Mouse (Mus musculus): Measurements from ENCODE around the gene Eml4. TPM values are rescaled to one million over a fixed set of nuclear protein-coding genes. Genes with fewer than 3 reads are reported as not detected.

The Eml4 gene
- polyA plus RNA-seq, 1 experiment from 2014 or later = 38.9 TPM

DNA sequence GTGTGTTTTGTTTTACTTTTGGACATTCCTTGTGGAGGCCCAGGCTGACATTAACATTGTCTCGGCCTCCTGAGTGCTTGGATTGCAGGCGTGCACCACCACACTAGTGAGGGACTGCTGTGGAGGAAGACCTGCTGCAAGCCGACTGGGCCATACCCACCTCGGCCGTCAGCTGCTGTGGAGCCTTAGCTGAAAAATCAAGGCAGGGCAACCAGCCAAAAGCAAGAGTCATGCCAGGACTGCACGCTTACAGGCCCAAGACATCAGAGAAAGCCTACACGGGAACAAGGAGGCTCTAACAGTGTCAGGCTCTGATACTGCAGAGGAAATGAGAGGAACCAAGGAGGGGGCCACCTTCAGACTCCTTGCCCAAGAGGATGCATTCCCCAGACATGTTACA, 130.8 kb downstream of the Eml4 start:
- no peaks in the 10 kb centered on the region for H3K9me3 ChIP-seq (ENCODE audit: control insufficient read depth, low read length)
- H3K27me3 ChIP-seq (ENCODE audit: control insufficient read depth, insufficient read depth, low read length) = no peaks in the 10 kb centered on the region
- no peak for ATAC-seq (ENCODE audit: low FRiP score, low TSS enrichment)
- WGBS = 90% methylated on average over 7 of the region's 7 CpGs
- peaks cover 50% of the 10 kb centered on the region for H3K36me3 ChIP-seq (ENCODE audit: control insufficient read depth, insufficient read depth, low read length)
- no peak overlapping the region for H3K4me3 ChIP-seq (replicated peaks; ENCODE audit: low read depth, low read length)
- H3K4me1 ChIP-seq (ENCODE audit: control insufficient read depth, insufficient read depth, low read length) = no peaks in the 10 kb centered on the region
- no peak for DNase-seq
- no peak overlapping the region for H3K4me2 ChIP-seq (ENCODE audit: low read length)
- no peak overlapping the region for H3K27ac ChIP-seq (replicated peaks; ENCODE audit: low read depth, low read length)
- H3K9ac ChIP-seq (replicated peaks; ENCODE audit: low read length) = no peak overlapping the region

DNA sequence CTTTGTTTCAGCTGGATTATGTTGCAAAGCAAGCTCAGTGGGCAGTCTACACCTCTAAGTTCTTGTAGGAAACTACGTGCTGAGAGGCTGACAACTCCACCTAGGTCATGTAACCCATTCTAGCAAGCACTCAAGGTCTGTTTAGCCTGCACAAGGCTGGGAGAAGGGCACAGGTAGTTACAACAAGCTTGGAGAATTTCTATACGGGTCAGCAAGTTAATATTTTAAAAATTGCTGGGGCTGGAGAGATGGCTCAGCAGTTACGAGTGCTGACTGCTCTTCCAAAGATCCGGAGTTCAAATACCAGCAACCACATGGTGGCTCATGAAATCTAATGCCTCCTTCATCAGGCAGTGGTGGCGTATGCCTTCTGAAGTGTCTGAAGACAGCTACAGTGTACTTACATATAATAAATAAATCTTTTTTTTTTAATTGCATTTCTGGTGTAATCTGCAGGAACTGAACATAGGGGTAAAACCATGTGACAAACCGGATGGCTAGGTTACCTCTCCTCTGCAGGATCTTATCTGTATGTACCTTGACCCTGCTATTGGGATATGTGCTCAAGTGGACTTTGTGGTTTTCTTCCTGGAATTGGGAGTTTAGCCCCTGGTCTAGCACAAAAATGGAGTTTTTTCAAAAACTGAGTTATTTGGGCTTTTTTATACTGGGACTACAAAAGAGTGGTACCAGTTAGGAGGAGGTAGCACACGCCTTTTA, 132.2 kb downstream of the Eml4 start:
- Histone ChIP-seq H3K9ac (replicated peaks; ENCODE audit: low read length) (no peak overlapping the region), H3K36me3 (ENCODE audit: control insufficient read depth, insufficient read depth, low read length) (peaks cover 36% of the 10 kb centered on the region), H3K4me3 (replicated peaks; ENCODE audit: low read depth, low read length) (no peak overlapping the region), H3K4me1 (ENCODE audit: control insufficient read depth, insufficient read depth, low read length) (no peaks in the 10 kb centered on the region), H3K27me3 (ENCODE audit: control insufficient read depth, insufficient read depth, low read length) (no peaks in the 10 kb centered on the region), H3K27ac (replicated peaks; ENCODE audit: low read depth, low read length) (no peak overlapping the region), H3K4me2 (ENCODE audit: low read length) (no peak overlapping the region), H3K9me3 (ENCODE audit: control insufficient read depth, low read length) (no peaks in the 10 kb centered on the region)
- no peak for DNase-seq
- WGBS = 94% methylated on average over 7 of the region's 7 CpGs
- no peak for ATAC-seq (ENCODE audit: low FRiP score, low TSS enrichment)

DNA sequence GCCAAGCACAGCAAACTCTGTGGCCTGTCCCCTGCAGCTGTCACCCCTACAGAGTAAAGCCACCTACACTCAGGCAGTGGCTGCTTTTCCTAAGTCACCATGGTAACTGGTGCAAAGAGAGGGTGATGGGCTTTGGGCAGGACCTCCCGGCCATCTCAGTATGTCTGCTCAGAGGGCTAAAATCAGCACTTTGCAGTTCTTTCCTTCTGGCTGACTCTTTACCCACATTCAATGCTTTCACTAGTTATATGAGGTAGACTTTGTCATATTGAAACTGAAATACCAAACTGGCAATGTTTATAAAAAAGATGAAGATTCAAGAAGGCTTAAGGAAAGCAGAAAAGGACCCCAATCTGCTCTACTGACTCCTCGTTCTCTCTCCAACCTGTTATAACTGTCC, 133.1 kb downstream of the Eml4 start:
- Histone ChIP-seq H3K27me3 (ENCODE audit: control insufficient read depth, insufficient read depth, low read length) (no peaks in the 10 kb centered on the region), H3K4me2 (ENCODE audit: low read length) (no peak overlapping the region), H3K27ac (replicated peaks; ENCODE audit: low read depth, low read length) (no peak overlapping the region), H3K4me3 (replicated peaks; ENCODE audit: low read depth, low read length) (no peak overlapping the region), H3K4me1 (ENCODE audit: control insufficient read depth, insufficient read depth, low read length) (no peaks in the 10 kb centered on the region), H3K9me3 (ENCODE audit: control insufficient read depth, low read length) (no peaks in the 10 kb centered on the region), H3K36me3 (ENCODE audit: control insufficient read depth, insufficient read depth, low read length) (peaks cover 28% of the 10 kb centered on the region), H3K9ac (replicated peaks; ENCODE audit: low read length) (no peak overlapping the region)
- ATAC-seq (ENCODE audit: low FRiP score, low TSS enrichment) (no peak), DNase-seq (no peak)
- 71% methylated on average over 2 of the region's 2 CpGs for WGBS

DNA sequence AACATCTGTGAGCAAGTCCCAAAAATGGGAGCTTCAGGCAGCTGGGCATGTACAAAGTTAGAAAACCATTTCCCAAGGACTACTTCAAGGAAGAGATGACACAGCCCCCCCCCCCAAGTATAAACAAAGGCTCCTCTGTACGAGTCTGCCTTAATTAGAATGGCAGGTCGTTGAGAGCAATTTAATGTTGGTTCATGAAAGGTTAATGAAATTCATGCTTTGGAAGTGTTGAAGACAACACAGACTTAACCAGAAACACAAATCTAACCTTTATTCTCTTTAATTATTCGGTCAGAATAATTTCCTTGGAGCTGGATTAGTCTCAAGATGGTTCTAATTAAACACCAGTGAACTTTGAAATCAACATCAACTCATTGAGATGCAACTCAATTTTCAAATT, 137.0 kb downstream of the Eml4 start:
- Histone ChIP-seq H3K9me3 (ENCODE audit: control insufficient read depth, low read length) (no peaks in the 10 kb centered on the region), H3K27me3 (ENCODE audit: control insufficient read depth, insufficient read depth, low read length) (no peaks in the 10 kb centered on the region), H3K4me1 (ENCODE audit: control insufficient read depth, insufficient read depth, low read length) (no peaks in the 10 kb centered on the region), H3K9ac (replicated peaks; ENCODE audit: low read length) (no peak overlapping the region), H3K4me3 (replicated peaks; ENCODE audit: low read depth, low read length) (no peak overlapping the region), H3K4me2 (ENCODE audit: low read length) (no peak overlapping the region), H3K27ac (replicated peaks; ENCODE audit: low read depth, low read length) (no peak overlapping the region), H3K36me3 (ENCODE audit: control insufficient read depth, insufficient read depth, low read length) (no peaks in the 10 kb centered on the region)
- 56% methylated on average over 3 of the region's 3 CpGs for WGBS
- peak; percentile 6 for DNase-seq
- no peak for ATAC-seq (ENCODE audit: low FRiP score, low TSS enrichment)

DNA sequence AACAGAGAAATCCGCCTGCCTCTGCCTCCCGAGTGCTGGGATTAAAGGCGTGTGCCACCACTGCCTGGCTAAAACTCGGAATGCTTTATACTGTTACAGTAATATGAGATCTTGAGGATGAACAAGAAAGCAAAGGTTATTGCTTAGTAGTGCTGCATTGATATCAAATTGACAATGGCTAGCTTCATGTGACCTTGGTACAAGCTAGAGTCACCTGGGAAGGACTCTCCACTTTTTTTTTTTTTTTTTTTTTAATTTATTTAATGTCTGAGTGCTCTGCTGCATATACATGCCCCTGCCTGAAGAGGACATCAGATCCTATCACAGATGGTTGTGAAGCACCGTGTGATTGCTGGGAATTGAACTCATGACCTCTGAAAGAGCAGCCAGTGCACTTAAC, 148.2 kb downstream of the Eml4 start:
- Histone ChIP-seq H3K27ac (replicated peaks; ENCODE audit: low read depth, low read length) (no peak overlapping the region), H3K4me1 (ENCODE audit: control insufficient read depth, insufficient read depth, low read length) (no peaks in the 10 kb centered on the region), H3K9ac (replicated peaks; ENCODE audit: low read length) (no peak overlapping the region), H3K4me3 (replicated peaks; ENCODE audit: low read depth, low read length) (no peak overlapping the region), H3K4me2 (ENCODE audit: low read length) (no peak overlapping the region), H3K36me3 (ENCODE audit: control insufficient read depth, insufficient read depth, low read length) (peaks cover 48% of the 10 kb centered on the region), H3K27me3 (ENCODE audit: control insufficient read depth, insufficient read depth, low read length) (no peaks in the 10 kb centered on the region), H3K9me3 (ENCODE audit: control insufficient read depth, low read length) (peaks cover 4% of the 10 kb centered on the region; the same call in 1 of the 2 replicates)
- 99% methylated on average over 5 of the region's 5 CpGs for WGBS
- DNase-seq (no peak), ATAC-seq (ENCODE audit: low FRiP score, low TSS enrichment) (no peak)

DNA sequence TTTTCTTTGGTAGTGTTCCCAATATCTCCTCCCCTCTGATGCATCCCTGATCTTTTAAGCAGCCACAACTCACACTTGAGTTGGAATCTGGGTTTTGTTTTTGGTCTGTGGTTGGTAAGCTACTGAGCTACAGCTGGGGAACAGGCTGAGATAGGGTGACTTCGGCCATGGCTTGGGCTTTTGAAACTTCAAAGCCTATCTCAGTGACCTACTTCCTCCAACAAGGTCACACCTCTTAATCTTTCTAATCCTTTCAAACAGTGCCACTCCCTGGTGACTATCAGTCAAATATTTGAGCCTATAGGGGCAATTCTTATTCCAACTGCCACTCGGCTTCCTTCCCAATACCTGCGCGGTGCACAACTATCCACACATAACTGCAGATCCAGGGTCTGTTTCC, 149.0 kb downstream of the Eml4 start:
- peaks cover 50% of the 10 kb centered on the region for H3K36me3 ChIP-seq (ENCODE audit: control insufficient read depth, insufficient read depth, low read length)
- H3K27ac ChIP-seq (replicated peaks; ENCODE audit: low read depth, low read length) = no peak overlapping the region
- no peak overlapping the region for H3K4me2 ChIP-seq (ENCODE audit: low read length)
- no peaks in the 10 kb centered on the region for H3K27me3 ChIP-seq (ENCODE audit: control insufficient read depth, insufficient read depth, low read length)
- DNase-seq (no peak), ATAC-seq (ENCODE audit: low FRiP score, low TSS enrichment) (no peak)
- no peak overlapping the region for H3K4me3 ChIP-seq (replicated peaks; ENCODE audit: low read depth, low read length)
- peaks cover 4% of the 10 kb centered on the region; the same call in 1 of the 2 replicates for H3K9me3 ChIP-seq (ENCODE audit: control insufficient read depth, low read length)
- no peaks in the 10 kb centered on the region for H3K4me1 ChIP-seq (ENCODE audit: control insufficient read depth, insufficient read depth, low read length)
- WGBS = 91% methylated on average over 4 of the region's 4 CpGs
- H3K9ac ChIP-seq (replicated peaks; ENCODE audit: low read length) = no peak overlapping the region

DNA sequence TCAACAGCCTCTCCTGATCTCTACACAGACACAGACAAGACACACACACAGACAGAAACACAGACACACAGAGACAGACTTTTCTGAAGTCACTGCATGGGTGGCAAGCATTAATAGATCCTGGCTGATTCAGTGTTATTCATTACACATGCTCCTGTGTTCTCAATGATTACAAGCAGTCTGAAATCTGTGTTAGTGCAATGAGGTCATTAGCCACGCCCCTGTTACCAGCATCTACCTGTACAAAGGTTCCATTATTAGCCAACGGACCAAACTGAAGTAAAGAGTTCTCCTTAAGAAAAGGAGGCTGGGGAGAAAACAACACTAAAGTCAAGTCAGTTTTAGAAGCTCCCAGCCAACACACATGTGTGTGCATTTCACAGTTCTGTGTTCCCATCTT, 153.0 kb downstream of the Eml4 start:
- Histone ChIP-seq H3K9ac (replicated peaks; ENCODE audit: low read length) (no peak overlapping the region), H3K4me2 (ENCODE audit: low read length) (no peak overlapping the region), H3K4me3 (replicated peaks; ENCODE audit: low read depth, low read length) (no peak overlapping the region), H3K9me3 (ENCODE audit: control insufficient read depth, low read length) (no peaks in the 10 kb centered on the region), H3K27ac (replicated peaks; ENCODE audit: low read depth, low read length) (no peak overlapping the region), H3K36me3 (ENCODE audit: control insufficient read depth, insufficient read depth, low read length) (peaks cover 33% of the 10 kb centered on the region), H3K4me1 (ENCODE audit: control insufficient read depth, insufficient read depth, low read length) (no peaks in the 10 kb centered on the region), H3K27me3 (ENCODE audit: control insufficient read depth, insufficient read depth, low read length) (no peaks in the 10 kb centered on the region)
- ATAC-seq (ENCODE audit: low FRiP score, low TSS enrichment) (no peak), DNase-seq (no peak)
- 90% methylated on average over 2 of the region's 2 CpGs for WGBS

DNA sequence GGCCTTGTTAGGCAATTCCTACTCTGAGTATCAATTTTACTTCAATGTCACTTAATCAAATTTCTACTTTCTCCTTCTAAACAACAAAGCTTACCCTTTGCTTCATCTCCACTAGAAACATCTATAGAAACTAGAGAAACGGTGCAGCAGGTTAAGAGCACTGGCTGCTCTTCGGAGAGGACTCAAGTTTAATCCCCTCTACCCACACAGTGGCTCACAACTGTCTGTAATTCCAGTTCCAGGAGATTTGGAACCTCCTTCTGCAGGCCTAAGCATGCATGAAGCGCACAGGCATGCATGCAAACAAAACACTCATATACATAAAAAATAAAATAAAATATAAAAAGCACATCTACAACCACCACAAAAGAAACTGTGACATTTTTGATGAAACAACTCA, 161.4 kb downstream of the Eml4 start:
- 93% methylated on average over 3 of the region's 3 CpGs for WGBS
- no peak overlapping the region for H3K4me2 ChIP-seq (ENCODE audit: low read length)

DNA sequence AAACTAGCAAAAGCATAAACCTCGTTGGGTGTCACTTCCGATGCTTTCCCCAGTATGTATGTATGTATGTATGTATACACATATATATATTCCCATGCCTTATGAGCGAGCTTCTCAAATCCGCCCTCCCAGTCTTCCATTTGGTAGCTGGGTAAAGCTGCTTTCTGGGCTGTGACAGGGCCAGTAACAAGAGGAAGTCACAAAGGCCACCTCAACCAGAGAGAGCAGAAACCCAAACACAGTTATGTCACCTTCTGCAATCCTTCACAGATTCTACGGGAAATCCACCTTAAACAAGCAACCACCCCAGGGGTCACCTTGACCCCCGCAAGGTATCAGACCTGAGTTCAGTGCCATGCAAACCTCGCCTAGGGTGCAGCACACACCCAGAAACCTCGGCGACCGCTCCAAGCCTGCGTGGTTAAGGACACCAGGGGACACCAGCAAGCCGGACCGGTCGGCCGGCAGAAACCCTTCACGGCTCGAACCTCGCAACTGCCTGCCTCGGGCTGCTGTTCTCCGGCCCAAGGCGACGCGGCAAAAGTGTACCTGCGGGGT, 163.0 kb downstream of the Eml4 start:
- no peak for DNase-seq
- peak overlapping the region; percentile 62 for H3K4me3 ChIP-seq (replicated peaks; ENCODE audit: low read depth, low read length)
- H3K9ac ChIP-seq (replicated peaks; ENCODE audit: low read length) = peak overlapping the region; percentile 77
- H3K4me1 ChIP-seq (ENCODE audit: control insufficient read depth, insufficient read depth, low read length) = peaks cover 13% of the 10 kb centered on the region
- H3K4me2 ChIP-seq (ENCODE audit: low read length) = peak overlapping the region; percentile 94
- peak; percentile 55 for ATAC-seq (ENCODE audit: low FRiP score, low TSS enrichment)
- 2% methylated on average over 24 of the region's 24 CpGs for WGBS
- no peaks in the 10 kb centered on the region for H3K9me3 ChIP-seq (ENCODE audit: control insufficient read depth, low read length)
- peak overlapping the region; percentile 80 for H3K27ac ChIP-seq (replicated peaks; ENCODE audit: low read depth, low read length)
- no peaks in the 10 kb centered on the region for H3K27me3 ChIP-seq (ENCODE audit: control insufficient read depth, insufficient read depth, low read length)
- no peaks in the 10 kb centered on the region for H3K36me3 ChIP-seq (ENCODE audit: control insufficient read depth, insufficient read depth, low read length)

More for the DNA sequence above, 161.4 kb downstream of the Eml4 start:
- no peaks in the 10 kb centered on the region for H3K27me3 ChIP-seq (ENCODE audit: control insufficient read depth, insufficient read depth, low read length)
- H3K4me1 ChIP-seq (ENCODE audit: control insufficient read depth, insufficient read depth, low read length) = peaks cover 13% of the 10 kb centered on the region
- H3K9me3 ChIP-seq (ENCODE audit: control insufficient read depth, low read length) = no peaks in the 10 kb centered on the region
- no peak overlapping the region for H3K9ac ChIP-seq (replicated peaks; ENCODE audit: low read length)
- H3K4me3 ChIP-seq (replicated peaks; ENCODE audit: low read depth, low read length) = no peak overlapping the region; the same call in 1 of the 2 replicates
- DNase-seq (no peak), ATAC-seq (ENCODE audit: low FRiP score, low TSS enrichment) (no peak)
- no peaks in the 10 kb centered on the region for H3K36me3 ChIP-seq (ENCODE audit: control insufficient read depth, insufficient read depth, low read length)
- no peak overlapping the region for H3K27ac ChIP-seq (replicated peaks; ENCODE audit: low read depth, low read length)
